Mouse (Mus musculus): ENCODE measurements at regions not wholly inside any gene's neighbourhood (a gene's known extent, or its start where the extent isn't known, plus 50 kb on each side); places are given as distances from the start of the nearest gene placed in this dataset.
A peak's percentile ranks its signal among the peaks of the same experiment; 100 is the strongest.
"Not testable (repeated sequence)": the region's sequence is repeated elsewhere in the genome, so short reads cannot be mapped to it uniquely, and the experiment has no call there.

DNA sequence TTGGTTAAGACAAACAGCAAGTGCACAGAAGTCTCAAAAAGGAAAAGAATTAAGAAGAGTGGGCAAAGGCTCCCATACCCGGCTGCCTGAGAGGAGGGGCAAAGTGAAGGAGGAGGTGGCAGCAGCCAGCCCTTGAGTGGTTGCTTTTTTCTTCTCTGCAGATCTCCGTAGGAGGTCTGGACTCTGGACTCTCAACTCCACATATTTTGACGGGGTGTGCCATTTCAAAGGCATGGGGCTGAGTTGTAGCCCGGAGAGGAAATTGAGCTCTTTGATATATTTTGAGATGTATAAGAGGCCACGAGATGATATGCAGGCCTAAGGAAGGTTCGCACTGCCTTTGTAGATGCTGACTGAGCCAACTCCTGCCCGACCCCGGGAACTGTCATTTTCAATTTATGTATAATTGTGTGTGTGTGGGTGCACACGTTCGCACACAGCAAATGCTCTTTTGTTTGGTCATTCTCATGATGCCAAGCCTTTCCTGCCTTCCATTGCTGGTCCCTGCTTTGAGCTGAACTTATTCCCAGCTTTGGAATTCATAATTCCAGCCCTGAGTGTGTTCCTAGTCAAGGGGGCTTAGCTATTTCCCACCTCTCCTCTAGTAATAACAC is 56.4 kb downstream of the Cxcr4 start:
- DNase-seq = peak; percentile 19

DNA sequence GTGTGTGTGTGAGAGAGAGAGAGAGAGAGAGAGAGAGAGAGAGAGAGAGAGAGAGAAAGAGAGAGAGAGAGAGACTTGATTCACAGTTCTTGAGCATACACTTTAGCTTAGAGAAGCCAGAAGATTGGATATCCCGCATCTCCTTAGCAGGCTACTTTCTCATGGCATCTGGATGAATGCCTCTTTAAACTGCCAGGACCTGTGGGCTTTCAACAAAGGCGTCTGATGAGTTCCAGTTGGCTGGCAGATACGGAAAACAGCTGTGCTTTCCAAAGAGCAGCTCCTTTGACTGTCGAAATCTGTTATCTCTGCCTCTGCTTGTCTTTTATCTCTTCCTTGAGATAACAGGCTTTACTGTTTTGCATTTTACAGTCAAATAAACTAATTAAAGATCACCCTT is 59.5 kb downstream of the Cxcr4 start:
- DNase-seq = peak; percentile 5

DNA sequence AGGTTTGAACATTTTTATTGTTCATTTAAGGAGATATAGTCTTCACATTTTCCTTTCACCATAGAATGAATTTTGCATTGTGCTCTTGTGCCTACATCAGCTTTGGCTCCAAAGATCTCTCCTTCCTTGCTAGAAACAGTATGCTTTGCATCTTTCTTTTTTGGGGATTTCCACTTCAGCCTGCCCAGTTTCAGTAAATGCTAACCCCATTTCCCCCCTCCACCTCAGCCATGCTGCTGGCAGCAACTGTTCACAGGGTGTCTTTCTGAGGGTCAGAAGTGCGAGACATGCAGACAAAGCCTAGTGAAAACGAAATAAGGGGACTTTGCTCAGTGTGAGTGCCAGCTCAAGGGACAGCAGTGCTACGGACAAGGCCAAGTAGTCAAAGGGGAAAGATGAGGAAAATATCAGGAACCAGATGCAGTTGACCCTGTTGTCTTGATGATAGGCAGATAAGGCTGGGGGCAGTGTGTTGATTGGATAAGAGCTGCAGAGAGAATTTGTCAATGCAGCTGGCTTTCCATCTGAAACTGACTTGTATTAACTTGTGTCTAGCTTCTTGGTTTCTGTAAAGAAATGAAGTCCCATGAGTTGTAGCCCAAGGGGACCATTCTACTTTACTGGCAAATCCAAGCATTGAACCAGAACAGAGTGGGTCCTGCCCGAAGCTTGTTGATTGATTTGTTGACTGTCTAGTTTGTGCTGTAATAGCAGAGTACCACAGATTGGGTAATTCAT is 62.1 kb downstream of the Cxcr4 start:
- no peak for DNase-seq

DNA sequence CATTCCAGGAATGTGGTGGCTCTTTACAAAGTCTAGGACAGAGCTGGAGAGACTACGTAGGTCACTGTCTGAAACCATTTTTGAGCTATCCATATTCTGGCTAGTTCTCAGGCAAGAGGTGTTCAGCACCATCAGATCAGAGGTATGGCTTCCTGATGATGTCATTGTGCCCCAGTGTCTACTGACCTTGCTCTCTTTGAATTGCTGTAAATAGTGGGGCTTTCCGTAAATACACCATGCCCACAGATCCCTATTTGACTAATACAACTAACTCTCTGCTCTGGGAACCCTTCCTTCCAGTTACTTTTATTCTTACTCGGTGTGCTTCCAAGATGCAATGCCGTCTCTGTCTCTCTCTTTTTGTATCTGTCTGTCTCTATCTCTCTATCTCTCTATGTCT is 72.9 kb downstream of the Cxcr4 start:
- no peak for DNase-seq

DNA sequence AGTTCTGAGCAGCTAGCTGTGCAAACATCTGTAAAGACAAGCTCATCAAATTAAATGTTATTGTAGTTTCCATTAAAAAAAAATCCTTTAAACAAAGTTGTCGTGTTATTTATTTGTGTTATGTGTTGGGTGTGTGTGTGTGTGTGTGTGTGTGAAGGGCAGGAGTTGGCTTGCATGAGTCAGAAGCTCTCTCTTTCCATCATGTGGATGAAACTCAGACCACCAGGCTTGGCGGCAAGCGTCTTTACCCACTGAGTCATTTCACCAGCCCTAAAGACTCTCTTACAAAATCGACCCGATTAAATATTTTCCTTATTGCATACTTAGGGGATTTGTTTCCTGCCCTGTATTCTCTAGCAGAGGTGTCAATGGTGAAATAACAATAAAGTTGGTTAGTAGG is 73.6 kb downstream of the Cxcr4 start:
- DNase-seq = no peak

DNA sequence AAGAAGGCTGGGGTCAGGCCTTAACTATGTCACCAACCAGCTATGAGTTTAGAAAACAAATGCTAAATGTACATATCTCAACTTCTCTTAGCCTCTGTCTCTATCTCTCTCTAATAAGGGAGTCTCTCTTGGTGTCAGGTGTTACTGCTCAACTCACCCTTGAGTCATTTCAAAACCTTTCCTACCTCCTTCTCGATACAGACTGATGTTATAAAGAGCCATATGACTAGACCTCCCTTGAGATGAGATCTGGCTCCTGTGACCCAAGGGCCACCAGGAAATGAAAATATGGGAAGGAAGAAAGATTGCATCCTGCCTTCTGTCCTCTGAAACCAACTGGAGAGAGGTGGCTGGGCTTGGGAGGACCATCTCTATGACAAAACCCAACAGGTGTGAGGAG is 74.7 kb downstream of the Cxcr4 start:
- no peak for DNase-seq

DNA sequence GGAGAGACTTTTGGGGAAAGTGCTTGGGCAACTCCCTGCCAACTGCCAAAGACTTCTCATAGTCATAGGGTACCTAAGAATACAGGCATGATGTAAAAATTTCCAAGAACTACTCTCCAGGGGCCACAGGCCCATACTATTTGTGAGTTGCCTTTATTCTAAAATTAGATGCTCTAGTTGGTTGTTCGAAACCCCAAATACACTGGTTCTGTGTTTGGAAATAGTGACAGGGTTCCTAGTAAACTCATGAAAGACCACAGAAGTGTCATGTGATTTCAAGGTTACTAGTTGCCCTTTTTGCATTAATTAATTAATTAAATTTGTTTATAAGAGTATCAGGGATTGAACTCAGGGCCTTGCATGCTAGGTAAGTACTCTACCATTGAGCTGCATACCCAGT is 77.8 kb downstream of the Cxcr4 start:
- no peak for DNase-seq

DNA sequence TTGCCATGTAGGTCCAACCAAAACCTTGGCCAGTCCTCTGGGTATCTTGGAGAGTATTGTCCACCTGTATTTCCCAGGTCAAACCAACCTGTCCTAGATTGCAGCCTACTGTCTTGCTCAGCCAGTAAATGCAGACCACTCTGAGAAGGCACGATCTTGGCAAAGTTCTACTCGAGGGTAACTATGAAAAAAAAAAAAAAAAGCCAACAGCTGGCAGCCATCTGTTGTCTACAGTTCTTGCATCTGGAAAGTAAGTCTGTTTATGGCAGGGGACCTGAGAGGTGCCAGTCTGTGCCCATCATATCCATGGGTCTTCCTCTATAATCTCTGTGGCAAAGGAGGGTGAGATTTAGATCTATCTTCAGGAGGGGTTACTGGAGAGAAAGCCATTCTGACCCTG is 78.2 kb downstream of the Cxcr4 start:
- no peak for DNase-seq

DNA sequence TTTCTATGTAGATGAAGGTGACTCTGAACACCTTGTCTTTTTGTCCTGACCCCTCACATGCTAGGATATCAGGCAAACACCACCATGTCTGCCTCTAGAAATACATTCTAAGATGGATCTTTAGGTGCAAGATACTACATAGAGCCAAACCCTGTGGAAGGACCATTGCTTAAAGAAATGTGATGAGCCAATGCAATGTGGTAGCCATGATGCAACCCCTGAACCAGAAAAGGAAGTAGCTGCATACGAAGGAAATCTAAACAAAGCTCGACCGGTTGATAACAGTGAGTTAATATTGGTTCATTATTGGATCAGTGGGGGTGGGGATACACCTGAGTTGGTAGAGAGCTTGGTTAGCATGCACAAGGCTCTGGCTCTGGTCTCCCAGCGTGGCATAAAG is 78.9 kb downstream of the Cxcr4 start:
- DNase-seq = no peak

DNA sequence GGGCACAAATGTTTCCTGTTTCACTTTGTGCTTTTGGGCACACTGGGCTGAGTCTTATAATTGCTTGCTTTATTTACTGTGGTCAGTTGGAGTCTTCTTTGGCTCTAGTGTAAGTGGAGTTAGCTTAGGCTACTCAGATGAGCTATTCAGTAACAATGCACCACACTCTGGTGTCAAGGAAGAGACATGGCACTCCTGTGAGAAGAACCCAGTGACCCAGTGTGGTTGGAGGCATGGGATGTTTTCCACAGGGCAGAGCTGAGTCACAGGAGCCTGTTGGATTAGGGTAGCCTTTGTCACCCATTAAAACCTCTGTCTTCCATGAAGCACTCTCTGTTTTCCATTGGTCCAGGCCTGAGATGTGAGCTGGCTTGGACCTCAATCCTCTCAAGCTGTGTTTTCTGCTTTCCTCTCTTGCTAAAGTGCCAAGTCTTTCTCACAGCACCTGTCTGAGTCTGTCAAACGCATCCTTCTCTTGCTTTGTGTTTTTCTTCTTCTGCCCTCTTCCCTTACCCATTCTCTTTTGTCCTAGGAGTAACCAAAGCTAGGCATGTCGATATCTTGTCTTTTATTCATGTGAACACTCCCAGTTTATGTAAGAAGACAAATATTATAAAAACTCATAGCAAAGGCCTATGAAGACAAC is 83.2 kb downstream of the Cxcr4 start:
- DNase-seq = no peak

DNA sequence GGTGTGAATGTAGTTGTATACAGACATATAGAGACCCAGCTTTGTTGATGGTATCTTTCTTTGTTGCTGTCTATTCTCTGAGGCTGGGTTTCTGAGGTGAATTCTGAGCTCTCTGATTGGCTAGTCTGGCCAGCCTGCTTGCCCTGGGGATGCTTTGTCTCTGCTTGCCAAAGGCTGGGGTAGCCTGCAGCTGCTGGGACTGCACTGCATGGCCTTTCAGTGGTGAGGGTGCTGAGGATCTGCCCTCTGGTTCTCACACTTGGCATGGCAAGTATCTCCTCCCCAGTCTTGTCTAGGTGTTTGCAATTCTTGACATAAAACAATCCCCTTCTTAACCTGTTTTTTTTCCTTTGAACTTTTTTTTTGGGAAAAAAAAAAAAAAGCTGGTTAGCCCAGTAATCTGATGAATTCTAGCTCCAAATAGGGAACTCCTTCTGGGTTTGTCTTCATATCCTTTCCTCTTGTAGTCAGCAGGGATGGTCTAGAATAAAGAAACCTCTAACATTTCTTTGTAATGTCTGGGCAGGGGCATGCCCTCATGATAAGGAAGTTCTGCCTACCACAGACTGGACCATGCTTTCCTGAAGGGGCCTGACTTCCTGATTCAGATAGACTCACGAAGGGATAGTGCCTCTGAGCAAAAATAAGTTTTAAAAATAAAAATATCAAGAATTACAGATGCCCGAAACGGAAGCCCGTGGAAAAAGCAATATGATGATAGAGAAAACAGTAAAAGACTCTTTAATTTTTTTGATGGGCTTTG is 85.4 kb downstream of the Cxcr4 start:
- DNase-seq = no peak

DNA sequence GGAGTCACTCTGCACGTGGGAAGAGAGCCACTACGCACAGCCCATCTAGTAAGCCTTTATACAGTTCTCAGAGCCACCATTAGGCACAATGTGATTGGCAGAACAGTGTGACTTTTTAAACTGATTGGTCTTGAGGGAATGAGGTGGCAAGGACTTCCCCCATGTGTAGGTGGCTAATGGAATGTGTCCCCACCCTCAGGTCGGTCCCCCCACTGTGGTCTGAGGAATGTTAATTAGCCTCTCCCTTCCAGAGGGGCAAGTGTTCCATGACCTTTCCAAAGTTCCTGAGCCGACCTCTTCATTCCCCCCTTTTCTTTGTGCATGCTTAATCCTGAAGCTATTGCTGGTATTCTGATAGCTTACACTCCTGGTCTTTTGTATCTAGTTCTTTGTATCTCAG is 87.2 kb upstream of the Dars start:
- no peak for DNase-seq

DNA sequence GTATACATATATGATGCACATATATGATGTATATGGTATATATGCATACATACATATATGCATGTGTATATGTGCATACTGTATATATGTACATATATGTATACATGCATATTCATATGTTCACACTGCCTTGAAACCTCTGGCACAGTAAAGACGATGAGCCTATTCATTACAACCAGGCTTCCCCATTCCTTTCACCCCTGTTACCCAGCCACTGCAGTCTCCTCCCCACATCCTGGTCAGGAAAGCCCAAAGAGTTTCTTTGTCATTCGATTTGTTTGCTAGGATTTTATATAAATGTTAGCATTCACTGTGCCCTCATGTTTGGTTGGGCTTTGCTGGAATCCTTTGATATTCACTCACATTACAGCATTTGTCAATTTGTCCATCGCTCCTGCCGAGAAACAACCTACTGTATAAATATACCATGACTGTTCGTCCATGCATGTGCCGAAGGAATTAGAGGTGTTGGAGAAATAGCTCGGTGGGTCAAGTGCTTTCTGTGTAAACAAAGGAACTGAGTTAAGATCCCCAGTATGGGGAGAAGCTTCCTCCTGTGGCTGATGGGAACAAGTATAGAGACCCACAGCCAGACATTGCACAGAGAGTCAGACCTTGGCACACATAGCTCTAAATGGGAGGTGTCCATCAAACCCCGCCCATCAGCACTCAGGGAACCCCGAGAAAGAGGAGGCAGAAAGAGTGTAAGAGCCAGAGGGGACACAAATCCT is 81.0 kb upstream of the Dars start:
- DNase-seq = no peak

DNA sequence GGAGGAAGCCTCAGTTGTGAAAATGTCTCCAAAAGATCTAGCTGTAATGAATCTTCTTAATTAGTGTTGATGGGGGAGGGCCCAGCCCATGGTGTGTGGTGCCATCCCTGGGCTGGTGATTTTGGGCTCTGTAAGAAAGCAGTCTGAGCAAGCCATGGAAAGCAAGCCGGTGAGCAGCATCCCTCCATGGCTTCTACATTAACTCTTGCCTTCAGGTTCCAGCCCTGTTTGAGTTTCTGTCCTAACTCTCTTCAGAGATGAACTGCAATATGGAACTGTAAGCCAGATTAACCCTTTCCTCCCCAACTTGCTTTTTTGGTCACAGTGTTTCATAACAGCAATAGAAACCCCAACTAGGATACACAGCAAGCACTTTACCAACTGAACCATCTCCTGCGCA is 75.1 kb upstream of the Dars start:
- no peak for DNase-seq

DNA sequence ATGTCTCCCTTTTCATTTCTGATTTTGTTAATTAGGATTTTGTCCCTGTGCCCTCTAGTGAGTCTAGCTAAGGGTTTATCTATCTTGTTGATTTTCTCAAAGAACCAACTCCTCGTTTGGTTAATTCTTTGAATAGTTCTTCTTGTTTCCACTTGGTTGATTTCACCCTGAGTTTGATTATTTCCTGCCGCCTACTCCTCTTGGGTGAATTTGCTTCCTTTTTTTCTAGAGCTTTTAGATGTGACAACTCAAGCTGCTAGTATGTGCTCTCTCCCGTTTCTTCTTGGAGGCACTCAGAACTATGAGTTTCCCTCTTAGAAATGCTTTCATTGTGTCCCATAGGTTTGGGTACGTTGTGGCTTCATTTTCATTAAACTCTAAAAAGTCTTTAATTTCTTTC is 70.0 kb upstream of the Dars start:
- DNase-seq = not testable (repeated sequence)

DNA sequence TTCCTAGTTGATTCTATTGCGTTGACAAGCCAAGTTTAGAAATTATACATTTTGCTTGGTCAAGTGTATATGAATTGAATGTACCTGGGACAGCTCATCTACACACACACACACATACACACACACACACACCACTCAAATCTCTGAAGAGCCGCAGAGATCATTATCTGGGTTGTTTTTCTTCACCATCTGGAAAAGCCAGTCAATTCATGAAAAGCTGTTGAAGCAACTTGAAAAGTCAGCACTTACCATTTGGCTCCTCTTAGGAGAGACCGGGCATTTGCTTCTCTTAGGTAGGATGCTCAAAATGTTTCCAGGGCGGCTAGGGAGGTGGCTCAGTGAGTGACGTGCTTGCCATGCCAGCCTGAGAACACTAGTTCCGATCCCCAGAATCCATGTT is 61.2 kb upstream of the Dars start:
- no peak for DNase-seq

DNA sequence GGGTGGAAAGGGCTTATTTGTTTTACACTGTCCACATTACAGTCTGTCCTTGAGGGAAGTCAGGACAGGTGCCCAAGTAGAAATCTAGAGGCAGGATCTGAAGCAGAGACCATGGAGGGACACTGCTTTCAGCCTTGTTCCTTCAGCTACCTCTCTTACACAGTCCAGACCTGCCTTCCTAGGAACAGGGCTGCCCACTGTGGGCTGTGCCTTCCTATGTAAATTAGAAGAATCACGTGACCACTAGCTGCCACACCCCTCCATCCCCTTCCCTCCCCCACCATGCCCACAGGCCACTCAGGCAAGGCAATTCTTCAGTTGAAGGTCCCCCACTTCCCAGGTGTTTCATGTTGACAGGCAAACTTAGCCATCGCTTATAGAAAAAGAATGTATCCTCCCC is 60.5 kb upstream of the Dars start:
- DNase-seq = no peak

DNA sequence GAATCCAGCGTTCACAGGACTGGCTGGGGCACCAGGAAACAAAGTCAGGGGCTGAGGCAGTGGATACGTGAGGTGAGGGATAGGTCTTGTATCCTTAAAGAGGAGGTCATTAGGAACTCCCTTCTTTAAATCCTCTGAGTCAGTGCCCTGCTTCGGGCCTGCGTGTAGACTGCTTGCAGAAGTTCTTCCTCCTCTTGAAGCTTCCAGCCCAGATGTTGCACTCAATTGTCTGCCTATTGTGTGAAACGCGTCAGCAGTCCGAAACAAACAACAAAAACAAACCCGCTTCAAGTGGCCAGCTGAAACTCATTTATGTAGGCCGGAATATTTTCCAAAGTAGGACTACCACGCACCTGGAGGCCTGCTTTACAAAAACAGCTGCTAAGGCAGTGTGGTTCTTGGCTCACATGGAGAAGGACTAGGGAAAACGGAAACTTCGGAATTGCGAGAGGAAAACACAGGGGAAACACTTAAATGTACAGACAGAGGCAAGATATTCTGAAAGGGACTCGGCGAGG is 55.6 kb upstream of the Dars start:
- DNase-seq = peak; percentile 3

DNA sequence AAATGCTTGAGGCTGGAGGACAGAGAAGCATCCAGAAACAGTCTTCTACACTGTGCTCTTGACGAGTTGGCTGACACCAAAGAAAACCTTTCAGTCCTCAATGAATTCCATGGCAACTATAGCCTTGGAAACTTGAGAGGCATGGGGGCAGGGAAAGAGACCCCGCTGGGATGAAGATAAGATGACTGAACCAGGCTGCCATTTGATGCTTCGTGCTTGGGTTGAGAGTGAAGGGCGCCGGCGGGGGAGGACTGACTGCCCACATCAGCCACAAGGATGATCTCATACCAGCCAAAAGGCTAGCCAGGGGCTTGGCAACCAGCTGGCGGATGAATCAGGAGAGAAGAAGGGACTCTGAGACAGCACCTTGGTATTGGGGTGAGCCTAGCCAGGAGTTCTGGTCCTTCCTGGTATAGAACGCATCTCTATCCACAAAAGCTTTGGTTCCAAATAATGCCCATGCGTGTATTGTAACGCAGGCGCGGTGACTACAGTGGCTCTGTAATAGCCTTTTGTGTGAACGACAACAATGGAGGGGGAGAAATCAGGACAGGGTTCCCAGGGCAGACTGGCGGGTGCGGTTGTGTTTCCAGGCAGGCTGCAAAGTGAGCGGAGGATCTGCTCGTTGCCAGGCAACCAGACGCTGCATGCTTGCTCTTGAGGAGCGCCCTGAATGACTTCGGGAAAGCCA is 55.0 kb upstream of the Dars start:
- DNase-seq = peak; percentile 65

DNA sequence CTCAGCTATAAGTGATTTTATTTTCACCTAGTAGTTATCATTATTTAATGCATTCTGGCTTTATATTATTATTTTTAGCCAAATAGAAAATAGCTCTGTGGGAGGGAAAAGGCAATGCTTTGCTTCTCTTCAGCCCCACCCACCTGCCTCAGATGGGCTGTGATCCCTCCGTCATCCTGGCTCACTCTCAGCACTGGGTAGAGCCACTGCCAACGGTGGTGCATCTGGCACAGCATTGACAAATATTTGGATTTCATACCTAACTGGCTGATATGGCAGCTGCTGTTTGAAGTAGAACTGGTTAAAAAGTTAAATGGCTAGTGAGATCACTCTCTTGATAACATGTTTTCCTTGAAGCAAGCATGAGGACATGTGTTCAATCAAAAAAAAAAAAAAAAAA is 53.6 kb upstream of the Dars start:
- no peak for DNase-seq

DNA sequence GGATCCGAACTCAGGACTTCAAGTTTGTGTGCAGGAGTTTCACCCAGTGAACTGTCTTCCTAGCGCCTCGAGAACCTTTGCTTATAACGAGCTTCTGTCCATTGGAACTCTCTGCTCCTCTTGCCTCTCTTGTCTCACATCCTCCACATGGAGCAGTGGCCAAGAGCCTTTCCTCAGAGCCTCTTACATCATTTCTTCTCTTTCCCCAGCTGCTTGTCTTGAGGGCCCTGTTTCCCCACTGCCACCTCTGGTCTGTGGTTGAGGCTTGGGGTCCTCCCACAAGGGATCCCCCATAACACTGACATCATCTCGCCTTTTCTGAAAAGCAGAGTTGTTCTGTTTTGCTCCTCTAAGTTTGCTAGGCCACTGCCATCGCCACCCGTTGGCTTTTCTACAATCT is 51.9 kb upstream of the Dars start:
- DNase-seq = no peak
